Mouse (Mus musculus): Measurements from ENCODE around the gene Gpld1. TPM values are rescaled to one million over a fixed set of nuclear protein-coding genes. Genes with fewer than 3 reads are reported as not detected.

The Gpld1 gene
- polyA plus RNA-seq, 1 experiment from 2014 or later, result 0.87 TPM

DNA sequence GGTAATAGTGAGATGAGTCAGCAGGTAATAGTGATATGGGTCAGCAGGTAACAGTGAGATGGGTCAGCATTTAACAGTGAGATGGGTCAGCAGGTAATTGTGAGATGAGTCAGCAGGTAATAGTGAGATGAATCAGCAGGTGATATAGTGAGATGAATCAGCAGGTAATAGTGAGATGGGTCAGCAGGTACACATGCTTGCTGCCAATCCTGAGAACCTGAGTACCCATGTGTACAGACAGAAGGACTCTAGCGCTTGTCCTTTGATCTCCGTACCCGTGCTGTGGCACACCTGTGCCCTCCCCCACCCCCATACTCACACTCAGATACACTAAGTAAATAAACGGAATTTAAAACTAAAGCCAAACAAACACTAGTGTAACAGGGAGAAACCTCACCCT is 28.0 kb upstream of the Gpld1 start:
- DNase-seq (ENCODE audit: low spot score) (no peak), ATAC-seq (replicated peaks; ENCODE audit: low FRiP score) (no peak)
- Histone ChIP-seq H3K9ac (ENCODE audit: low read length) (no peak overlapping the region), H3K4me3 (ENCODE audit: low read depth, low read length) (no peak overlapping the region), H3K4me2 (ENCODE audit: low read depth, low read length, severe bottlenecking) (no peak overlapping the region), H3K9me3 (ENCODE audit: control insufficient read depth, low read length) (no peaks in the 10 kb centered on the region), H3K27me3 (ENCODE audit: control insufficient read depth, insufficient read depth, low read length) (no peaks in the 10 kb centered on the region), H3K36me3 (ENCODE audit: control insufficient read depth, insufficient read depth, low read length) (no peaks in the 10 kb centered on the region; the same call in 1 of the 2 replicates), H3K4me1 (replicated peaks; ENCODE audit: control insufficient read depth, insufficient read depth, low read length) (no peaks in the 10 kb centered on the region), H3K27ac (ENCODE audit: low read depth, low read length) (no peak overlapping the region)
- 96% methylated on average over 4 of the region's 4 CpGs for WGBS

DNA sequence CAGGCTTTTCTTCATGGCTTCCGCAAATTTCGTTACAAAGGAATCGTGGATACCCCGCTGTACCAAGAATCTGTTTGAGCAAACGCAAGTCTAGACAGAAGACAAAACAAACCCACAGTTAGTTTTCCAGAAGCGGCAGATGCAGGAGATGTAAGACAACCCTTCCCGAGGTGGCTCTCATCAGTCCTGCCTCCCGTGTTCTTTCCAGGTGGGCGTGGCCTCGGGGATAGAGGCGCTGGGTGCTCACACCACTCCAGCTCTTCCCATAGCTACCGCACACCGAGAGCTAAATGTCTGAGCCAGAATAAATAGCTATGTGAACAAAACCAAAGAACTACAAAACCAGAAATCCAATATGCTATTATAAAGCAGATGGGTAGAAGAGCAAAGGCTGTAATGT is 27.1 kb upstream of the Gpld1 start:
- DNase-seq (ENCODE audit: low spot score), result no peak
- no peak overlapping the region for H3K9ac ChIP-seq (ENCODE audit: low read length)
- H3K27ac ChIP-seq (ENCODE audit: low read depth, low read length), result no peak overlapping the region
- WGBS, result 72% methylated on average over 13 of the region's 13 CpGs
- no peaks in the 10 kb centered on the region; the same call in 1 of the 2 replicates for H3K36me3 ChIP-seq (ENCODE audit: control insufficient read depth, insufficient read depth, low read length)
- H3K4me2 ChIP-seq (ENCODE audit: low read depth, low read length, severe bottlenecking), result no peak overlapping the region
- H3K4me1 ChIP-seq (replicated peaks; ENCODE audit: control insufficient read depth, insufficient read depth, low read length), result no peaks in the 10 kb centered on the region
- no peaks in the 10 kb centered on the region for H3K27me3 ChIP-seq (ENCODE audit: control insufficient read depth, insufficient read depth, low read length)
- H3K4me3 ChIP-seq (ENCODE audit: low read depth, low read length), result no peak overlapping the region
- no peaks in the 10 kb centered on the region for H3K9me3 ChIP-seq (ENCODE audit: control insufficient read depth, low read length)
- ATAC-seq (replicated peaks; ENCODE audit: low FRiP score), result no peak

GRCm38 (mm10) chr13:24920333-24920977 is 22.5 kb upstream of the Gpld1 start:
- no peak overlapping the region for H3K27ac ChIP-seq (ENCODE audit: low read depth, low read length)
- no peak overlapping the region for H3K9ac ChIP-seq (ENCODE audit: low read length)
- 35% methylated on average over 5 of the region's 5 CpGs for WGBS
- no peaks in the 10 kb centered on the region for H3K36me3 ChIP-seq (ENCODE audit: control insufficient read depth, insufficient read depth, low read length)
- no peaks in the 10 kb centered on the region for H3K4me1 ChIP-seq (replicated peaks; ENCODE audit: control insufficient read depth, insufficient read depth, low read length)
- H3K4me2 ChIP-seq (ENCODE audit: low read depth, low read length, severe bottlenecking), result no peak overlapping the region
- ATAC-seq (replicated peaks; ENCODE audit: low FRiP score) (0 out of 2 replicates have a peak, but pooled peaks have one; percentile 55), DNase-seq (ENCODE audit: low spot score) (no peak)
- no peaks in the 10 kb centered on the region for H3K27me3 ChIP-seq (ENCODE audit: control insufficient read depth, insufficient read depth, low read length)
- H3K9me3 ChIP-seq (ENCODE audit: control insufficient read depth, low read length), result no peaks in the 10 kb centered on the region
- H3K4me3 ChIP-seq (ENCODE audit: low read depth, low read length), result no peak overlapping the region

- H3K36me3 ChIP-seq (ENCODE audit: control insufficient read depth, insufficient read depth, low read length), result no peaks in the 10 kb centered on the region
- no peak for DNase-seq (ENCODE audit: low spot score)
- no peak for ATAC-seq (replicated peaks; ENCODE audit: low FRiP score)
- no peaks in the 10 kb centered on the region for H3K27me3 ChIP-seq (ENCODE audit: control insufficient read depth, insufficient read depth, low read length)
- no peak overlapping the region for H3K4me3 ChIP-seq (ENCODE audit: low read depth, low read length)
- H3K4me2 ChIP-seq (ENCODE audit: low read depth, low read length, severe bottlenecking), result no peak overlapping the region
- H3K4me1 ChIP-seq (replicated peaks; ENCODE audit: control insufficient read depth, insufficient read depth, low read length), result no peaks in the 10 kb centered on the region
- WGBS, result 88% methylated on average over 6 of the region's 6 CpGs
- no peak overlapping the region for H3K9ac ChIP-seq (ENCODE audit: low read length)
- H3K27ac ChIP-seq (ENCODE audit: low read depth, low read length), result no peak overlapping the region
- H3K9me3 ChIP-seq (ENCODE audit: control insufficient read depth, low read length), result no peaks in the 10 kb centered on the region
Measured at GRCm38 (mm10) chr13:24921281-24921680, 21.7 kb upstream of the Gpld1 start.

- Histone ChIP-seq H3K4me1 (replicated peaks; ENCODE audit: control insufficient read depth, insufficient read depth, low read length) (no peaks in the 10 kb centered on the region), H3K36me3 (ENCODE audit: control insufficient read depth, insufficient read depth, low read length) (no peaks in the 10 kb centered on the region), H3K9me3 (ENCODE audit: control insufficient read depth, low read length) (no peaks in the 10 kb centered on the region), H3K27me3 (ENCODE audit: control insufficient read depth, insufficient read depth, low read length) (no peaks in the 10 kb centered on the region), H3K9ac (ENCODE audit: low read length) (no peak overlapping the region), H3K27ac (ENCODE audit: low read depth, low read length) (no peak overlapping the region), H3K4me3 (ENCODE audit: low read depth, low read length) (no peak overlapping the region), H3K4me2 (ENCODE audit: low read depth, low read length, severe bottlenecking) (no peak overlapping the region)
- ATAC-seq (replicated peaks; ENCODE audit: low FRiP score), result no peak
- WGBS, result 94% methylated on average over 5 of the region's 5 CpGs
- no peak for DNase-seq (ENCODE audit: low spot score)
Measured at GRCm38 (mm10) chr13:24923991-24924390, 19.0 kb upstream of the Gpld1 start.

- Histone ChIP-seq H3K36me3 (ENCODE audit: control insufficient read depth, insufficient read depth, low read length) (no peaks in the 10 kb centered on the region), H3K27me3 (ENCODE audit: control insufficient read depth, insufficient read depth, low read length) (no peaks in the 10 kb centered on the region), H3K4me2 (ENCODE audit: low read depth, low read length, severe bottlenecking) (no peak overlapping the region), H3K9ac (ENCODE audit: low read length) (no peak overlapping the region), H3K4me3 (ENCODE audit: low read depth, low read length) (no peak overlapping the region), H3K9me3 (ENCODE audit: control insufficient read depth, low read length) (no peaks in the 10 kb centered on the region), H3K27ac (ENCODE audit: low read depth, low read length) (no peak overlapping the region), H3K4me1 (replicated peaks; ENCODE audit: control insufficient read depth, insufficient read depth, low read length) (no peaks in the 10 kb centered on the region)
- DNase-seq (ENCODE audit: low spot score), result no peak
- ATAC-seq (replicated peaks; ENCODE audit: low FRiP score), result no peak
Measured at GRCm38 (mm10) chr13:24930591-24930990, 12.4 kb upstream of the Gpld1 start.

- no peak overlapping the region for H3K27ac ChIP-seq (ENCODE audit: low read depth, low read length)
- no peaks in the 10 kb centered on the region for H3K36me3 ChIP-seq (ENCODE audit: control insufficient read depth, insufficient read depth, low read length)
- WGBS, result 91% methylated on average over 7 of the region's 7 CpGs
- H3K4me1 ChIP-seq (replicated peaks; ENCODE audit: control insufficient read depth, insufficient read depth, low read length), result 0 out of 2 replicates have a peak, but pooled peaks cover 2% of the 10 kb centered on the region
- no peak overlapping the region for H3K4me2 ChIP-seq (ENCODE audit: low read depth, low read length, severe bottlenecking)
- H3K27me3 ChIP-seq (ENCODE audit: control insufficient read depth, insufficient read depth, low read length), result no peaks in the 10 kb centered on the region
- no peak for ATAC-seq (replicated peaks; ENCODE audit: low FRiP score)
- H3K4me3 ChIP-seq (ENCODE audit: low read depth, low read length), result no peak overlapping the region
- no peak for DNase-seq (ENCODE audit: low spot score)
- no peaks in the 10 kb centered on the region for H3K9me3 ChIP-seq (ENCODE audit: control insufficient read depth, low read length)
- no peak overlapping the region for H3K9ac ChIP-seq (ENCODE audit: low read length)
Measured at GRCm38 (mm10) chr13:24933199-24933598, 9.8 kb upstream of the Gpld1 start.

- Histone ChIP-seq H3K4me2 (ENCODE audit: low read depth, low read length, severe bottlenecking) (peak overlapping the region; percentile 88), H3K36me3 (ENCODE audit: control insufficient read depth, insufficient read depth, low read length) (no peaks in the 10 kb centered on the region), H3K27me3 (ENCODE audit: control insufficient read depth, insufficient read depth, low read length) (no peaks in the 10 kb centered on the region), H3K9me3 (ENCODE audit: control insufficient read depth, low read length) (no peaks in the 10 kb centered on the region), H3K4me1 (replicated peaks; ENCODE audit: control insufficient read depth, insufficient read depth, low read length) (0 out of 2 replicates have a peak, but pooled peaks cover 2% of the 10 kb centered on the region), H3K27ac (ENCODE audit: low read depth, low read length) (no peak overlapping the region), H3K9ac (ENCODE audit: low read length) (peak overlapping the region; percentile 92), H3K4me3 (ENCODE audit: low read depth, low read length) (peak overlapping the region; percentile 82)
- 55% methylated on average over 5 of the region's 5 CpGs for WGBS
- DNase-seq (ENCODE audit: low spot score), result no peak
- ATAC-seq (replicated peaks; ENCODE audit: low FRiP score), result no peak
Measured at GRCm38 (mm10) chr13:24936772-24937107, 6.2 kb upstream of the Gpld1 start.

All from forebrain, embryonic 11.5 days (tissue).